Mouse (Mus musculus) liver, adult 2 months (tissue): ENCODE data around the gene Prkce. TPM values are rescaled to one million over a fixed set of nuclear protein-coding genes. Genes with fewer than 3 reads are reported as not detected.

Source experiments
- DNase-seq: peaks from one replicate; pipeline ENCODE4 v3.0.0-alpha.2; 2011; ENCODE audit warnings: low read depth, low spot score; ENCODE audit errors: extremely low read depth
- H3K27ac ChIP-seq: fragments of 200-500 bp; replicated peaks from 2 replicates; pipeline ENCODE4 v1.5.1; 2012; ENCODE audit warnings: low read depth, mild to moderate bottlenecking, control low read depth, inconsistent platforms, low read length; ENCODE audit not compliant: insufficient read depth
- H3K27me3 ChIP-seq: fragments of 200-500 bp; 2 replicates; pipeline ENCODE4 v1.6.1; 2012; ENCODE audit warnings: mild to moderate bottlenecking, moderate library complexity, low read length, inconsistent platforms; ENCODE audit not compliant: control insufficient read depth, insufficient read depth
- H3K36me3 ChIP-seq: fragments of 200-500 bp; 2 replicates; pipeline ENCODE4 v1.6.1; 2012; ENCODE audit warnings: low read length, inconsistent platforms; ENCODE audit not compliant: control insufficient read depth, insufficient read depth
- H3K4me1 ChIP-seq: fragments of 200-500 bp; 2 replicates; pipeline ENCODE4 v1.6.1; 2011; ENCODE audit warnings: low read length; ENCODE audit not compliant: control insufficient read depth, insufficient read depth
- H3K4me3 ChIP-seq: fragments of 200-500 bp; 2 replicates; pipeline ENCODE4 v1.5.1; 2011; ENCODE audit warnings: low read depth, mild to moderate bottlenecking, control low read depth, low read length, moderate library complexity; ENCODE audit not compliant: insufficient read depth
- H3K79me2 ChIP-seq: fragments of 200-500 bp; 2 replicates; pipeline ENCODE4 v1.6.1; 2012; ENCODE audit warnings: inconsistent platforms, mild to moderate bottlenecking, low read length, moderate library complexity; ENCODE audit not compliant: control insufficient read depth, insufficient read depth
- H3K9ac ChIP-seq: fragments of 200-500 bp; 2 replicates; pipeline ENCODE4 v1.6.1; 2012; ENCODE audit warnings: low read depth, mild to moderate bottlenecking, control low read depth, inconsistent platforms, low read length
- CTCF ChIP-seq: fragments of 200-500 bp; IDR thresholded peaks from 2 replicates; pipeline ENCODE4 v1.5.1; 2011; ENCODE audit warnings: low read depth, low read length, control low read depth
- POLR2A ChIP-seq: fragments of 200-500 bp; IDR thresholded peaks from 2 replicates; pipeline ENCODE4 v1.6.1; 2011; ENCODE audit warnings: low read length, control low read depth; ENCODE audit not compliant: insufficient read depth; ENCODE audit errors: extremely low read depth
- WGBS: fragments of 180-500 bp; shearing (Covaris S2); methylation state at CpG from one replicate; pipeline ENCODE4 v1.1.7; 2018; 5-methylcytosine and 5-hydroxymethylcytosine counted together
- polyA plus RNA-seq: library from polyadenylated mRNA; depleted of rRNA; stranded (reverse); fragments of >200 nt; gene quantifications from 2 replicates; pipeline ENCODE4 v1.2.3, GENCODE M21; 2012
- total RNA-seq: library from RNA; depleted of rRNA; stranded (reverse); fragments of >200 nt; gene quantifications from 2 replicates; pipeline ENCODE4 v1.2.3, GENCODE M21; 2014

Prkce gene
- total and polyA plus RNA-seq, 2 experiments: 2.0 to 6.4 TPM

- WGBS: 41% methylated on average over 3 of the region's 3 CpGs
- DNase-seq: peak; percentile 78
- no peaks in the 10 kb centered on the region for H3K27me3 ChIP-seq
Measured at GRCm38 (mm10) chr17:86560499-86560898, 392.9 kb downstream of the Prkce start.

GRCm38 (mm10) chr17:86570491-86570890 is 402.9 kb downstream of the Prkce start:
- WGBS: 93% methylated on average over 5 of the region's 5 CpGs
- H3K27me3 ChIP-seq: no peaks in the 10 kb centered on the region
- no peak overlapping the region for H3K9ac ChIP-seq
- no peaks in the 10 kb centered on the region for H3K79me2 ChIP-seq
- H3K36me3 ChIP-seq: no peaks in the 10 kb centered on the region
- H3K4me3 ChIP-seq: no peak overlapping the region
- no peak for DNase-seq
- H3K4me1 ChIP-seq: peaks cover 5% of the 10 kb centered on the region; the same call in 1 of the 2 replicates
- TF ChIP-seq CTCF: no peak
- no peak for TF ChIP-seq POLR2A
- H3K27ac ChIP-seq: no peak overlapping the region

More at GRCm38 (mm10) chr17:86560499-86560898, 392.9 kb downstream of the Prkce start:
- no peak overlapping the region for H3K9ac ChIP-seq
- H3K36me3 ChIP-seq: no peaks in the 10 kb centered on the region
- TF ChIP-seq POLR2A (no peak), CTCF (no peak)
- H3K27ac ChIP-seq: no peak overlapping the region
- H3K79me2 ChIP-seq: no peaks in the 10 kb centered on the region
- no peak overlapping the region for H3K4me3 ChIP-seq
- H3K4me1 ChIP-seq: 0 out of 2 replicates have a peak, but pooled peaks cover 4% of the 10 kb centered on the region

GRCm38 (mm10) chr17:86571266-86571665 is 403.7 kb downstream of the Prkce start:
- no peaks in the 10 kb centered on the region for H3K27me3 ChIP-seq
- TF ChIP-seq CTCF (no peak), POLR2A (no peak)

GRCm38 (mm10) chr17:86572136-86572535 is 404.6 kb downstream of the Prkce start:
- Histone ChIP-seq H3K79me2 (no peaks in the 10 kb centered on the region), H3K4me1 (peaks cover 5% of the 10 kb centered on the region; the same call in 1 of the 2 replicates), H3K36me3 (no peaks in the 10 kb centered on the region), H3K9ac (no peak overlapping the region), H3K27me3 (no peaks in the 10 kb centered on the region), H3K27ac (no peak overlapping the region), H3K4me3 (no peak overlapping the region)
- TF ChIP-seq CTCF: no peak
- no peak for TF ChIP-seq POLR2A
- DNase-seq: no peak
- 80% methylated on average over 6 of the region's 6 CpGs for WGBS

More at GRCm38 (mm10) chr17:86571266-86571665, 403.7 kb downstream of the Prkce start:
- WGBS: 98% methylated on average over 3 of the region's 3 CpGs
- H3K9ac ChIP-seq: no peak overlapping the region
- no peak for DNase-seq
- H3K4me1 ChIP-seq: peaks cover 5% of the 10 kb centered on the region; the same call in 1 of the 2 replicates
- H3K36me3 ChIP-seq: no peaks in the 10 kb centered on the region
- no peak overlapping the region for H3K27ac ChIP-seq
- no peak overlapping the region for H3K4me3 ChIP-seq
- H3K79me2 ChIP-seq: no peaks in the 10 kb centered on the region

- Histone ChIP-seq H3K27me3 (no peaks in the 10 kb centered on the region), H3K4me1 (peaks cover 5% of the 10 kb centered on the region; the same call in 1 of the 2 replicates), H3K36me3 (no peaks in the 10 kb centered on the region), H3K9ac (no peak overlapping the region), H3K27ac (no peak overlapping the region), H3K79me2 (no peaks in the 10 kb centered on the region), H3K4me3 (no peak overlapping the region)
- DNase-seq: peak; percentile 46
- WGBS: 17% methylated on average over 8 of the region's 8 CpGs
- TF ChIP-seq POLR2A (no peak), CTCF (no peak)
Measured at GRCm38 (mm10) chr17:86572576-86572975, 405.0 kb downstream of the Prkce start.

- H3K4me3 ChIP-seq: no peak overlapping the region
- DNase-seq: no peak
Measured at GRCm38 (mm10) chr17:86573596-86574248, 406.1 kb downstream of the Prkce start.

More at GRCm38 (mm10) chr17:86573596-86574248, 406.1 kb downstream of the Prkce start:
- Histone ChIP-seq H3K27ac (no peak overlapping the region), H3K4me1 (peaks cover 5% of the 10 kb centered on the region; the same call in 1 of the 2 replicates), H3K79me2 (no peaks in the 10 kb centered on the region), H3K36me3 (no peaks in the 10 kb centered on the region), H3K27me3 (no peaks in the 10 kb centered on the region), H3K9ac (no peak overlapping the region)
- WGBS: 87% methylated on average over 16 of the region's 16 CpGs
- no peak for TF ChIP-seq POLR2A
- TF ChIP-seq CTCF: no peak
